Mouse (Mus musculus) CD8-positive naive resting alpha-beta T cell, adult 2 months (primary cell): ENCODE data around the gene Gstp3.
A peak's percentile ranks its signal among the peaks of the same experiment; 100 is the strongest.
"Not testable (repeated sequence)": the region's sequence is repeated elsewhere in the genome, so short reads cannot be mapped to it uniquely, and the experiment has no call there.

Source experiments
- DNase-seq, 2 experiments: peaks; one replicate each; pipeline ENCODE4 v3.0.0; 2022; ENCODE audit warnings: low read depth in 2 of 2, low spot score in 2 of 2

Gene Gstp3

GRCm38 (mm10) chr19:4042124-4042523 lies 17.2 kb downstream of the Gstp3 start:
- DNase-seq, result no peak

GRCm38 (mm10) chr19:4041500-4041899 lies 17.9 kb downstream of the Gstp3 start:
- not testable (repeated sequence) for DNase-seq

GRCm38 (mm10) chr19:4040941-4041340 lies 18.4 kb downstream of the Gstp3 start:
- DNase-seq, result not testable (repeated sequence)

- peak; percentile 77 to 78 for DNase-seq
Observed at GRCm38 (mm10) chr19:4037788-4038232, 21.6 kb downstream of the Gstp3 start, which contains the start of gene Gstp1. Gstp1 (minus strand) TSS chr19:4037985.

GRCm38 (mm10) chr19:4037154-4037787 lies 22.1 kb downstream of the Gstp3 start:
- DNase-seq, result not testable (repeated sequence)

GRCm38 (mm10) chr19:4036327-4037045 lies 22.9 kb downstream of the Gstp3 start:
- no peak for DNase-seq

- DNase-seq, result no peak
Observed at GRCm38 (mm10) chr19:4033742-4034141, 25.6 kb downstream of the Gstp3 start.

- DNase-seq, result no peak
Observed at GRCm38 (mm10) chr19:4033298-4033697, 26.1 kb downstream of the Gstp3 start.

- no peak for DNase-seq
Observed at GRCm38 (mm10) chr19:4032668-4033067, 26.7 kb downstream of the Gstp3 start.

GRCm38 (mm10) chr19:4027576-4027975 lies 31.8 kb downstream of the Gstp3 start:
- DNase-seq, result no peak

- no peak for DNase-seq
Observed at GRCm38 (mm10) chr19:4023185-4023584, 36.2 kb downstream of the Gstp3 start.

GRCm38 (mm10) chr19:4018743-4019583 lies 40.4 kb downstream of the Gstp3 start:
- DNase-seq, result peak; percentile 42 to 56

- no peak for DNase-seq
Observed at GRCm38 (mm10) chr19:4017921-4018587, 41.3 kb downstream of the Gstp3 start.

GRCm38 (mm10) chr19:4015635-4016034 lies 43.7 kb downstream of the Gstp3 start:
- no peak for DNase-seq

- no peak for DNase-seq
Observed at GRCm38 (mm10) chr19:4014802-4015201, 44.6 kb downstream of the Gstp3 start.

GRCm38 (mm10) chr19:4013066-4013465 lies 46.3 kb downstream of the Gstp3 start:
- no peak for DNase-seq

GRCm38 (mm10) chr19:4012432-4013022 lies 46.8 kb downstream of the Gstp3 start, which contains the start of gene Ndufv1:
Ndufv1 (minus strand) TSS chr19:4012806.
- DNase-seq, result peak; percentile 94 to 95

- no peak for DNase-seq
Observed at GRCm38 (mm10) chr19:4011086-4011485, 48.3 kb downstream of the Gstp3 start.
